Comparison of ENCODE assay signal across 12 mouse cellular contexts in the genomic region with DNA sequence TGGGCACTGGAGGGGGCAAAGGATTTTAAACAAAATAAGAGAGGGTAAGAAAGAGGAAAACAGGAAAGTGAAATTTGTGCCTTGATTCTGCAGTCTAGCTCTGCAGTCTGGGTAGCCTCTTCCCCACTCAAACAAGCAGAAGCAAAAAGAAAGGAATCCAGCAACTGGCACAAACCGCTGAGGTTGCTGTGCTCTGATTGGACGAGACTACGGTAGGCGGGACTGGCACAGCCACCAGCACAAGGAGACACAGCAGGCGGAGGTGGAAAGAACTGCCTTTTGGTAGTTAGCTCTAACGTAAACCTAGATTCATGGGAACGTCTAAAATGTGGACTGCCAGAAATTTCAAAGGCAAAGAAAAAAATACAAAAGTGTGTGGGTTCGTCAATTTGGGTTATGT. TPM values are rescaled to one million over a fixed set of nuclear protein-coding genes. Genes with fewer than 3 reads are reported as not detected.
DNase-seq lines count a peak whose midpoint lies in the region; ATAC-seq lines count a peak whose summit lies in the region.
"Had no signal": no experiment of that assay in that cellular context is flagged by ENCODE, and none has a peak within 500 bp of the region (broad histone marks: within the 10 kb centered on the region; RNA-seq: fewer than 3 reads in every experiment).

No protein-coding gene starts in this region.

- DNase-seq in kidney, postnatal 25 days, result no peak
- peak; percentile 79 to 82 for DNase-seq in cerebellum, postnatal 36 days
- DNase-seq in hindbrain, embryonic 11.5 days (ENCODE audit: low spot score), result peak; percentile 49
- no peak for DNase-seq in urinary bladder, adult 2 months (ENCODE audit: low spot score)
- DNase-seq in kidney, postnatal 14 days, result no peak
- no peak for DNase-seq in gastrocnemius, postnatal 14 days
- DNase-seq: heart, postnatal 36 days had no signal

- no peak overlapping the region for H3K4me3 ChIP-seq in kidney, embryonic 14.5 days (ENCODE audit: low read length)
- H3K4me3 ChIP-seq in hindbrain, embryonic 11.5 days (ENCODE audit: low read depth, low read length), result no peak overlapping the region
- no peak overlapping the region for H3K4me3 ChIP-seq in neural tube, embryonic 12.5 days

- intact Hi-C loops in gastrocnemius, postnatal 14 days (cut with DNase I; ENCODE audit: low total_unique reads), result no loop called here

- 0 out of 2 replicates have a peak, but pooled peaks have one; percentile 49 for ATAC-seq in kidney, embryonic 14.5 days (ENCODE audit: low FRiP score, low TSS enrichment)
- ATAC-seq in hindbrain, embryonic 11.5 days (ENCODE audit: low FRiP score), result peak; percentile 75
- peak; percentile 82; the same call in 1 of the 2 replicates for ATAC-seq in neural tube, embryonic 12.5 days (ENCODE audit: low FRiP score, low read depth)
- ATAC-seq: activated CD4-positive, CD25-positive, alpha-beta regulatory T cell, adult 4 months had no signal

- H3K27ac ChIP-seq in kidney, embryonic 14.5 days (ENCODE audit: low read depth, low read length), result no peak overlapping the region
- H3K27ac ChIP-seq in hindbrain, embryonic 11.5 days (ENCODE audit: low read depth, low read length), result no peak overlapping the region
- no peak overlapping the region for H3K27ac ChIP-seq in neural tube, embryonic 12.5 days

- peaks cover 84% of the 10 kb centered on the region for H3K27me3 ChIP-seq in kidney, embryonic 14.5 days (ENCODE audit: control insufficient read depth, insufficient read depth, low read length)
- H3K27me3 ChIP-seq in hindbrain, embryonic 11.5 days (ENCODE audit: control insufficient read depth, insufficient read depth, low read length), result peaks cover 57% of the 10 kb centered on the region
- peaks cover 72% of the 10 kb centered on the region for H3K27me3 ChIP-seq in neural tube, embryonic 12.5 days (replicated peaks)

- no peak overlapping the region for H3K4me2 ChIP-seq in kidney, embryonic 14.5 days (replicated peaks; ENCODE audit: low read depth, low read length)
- no peak overlapping the region for H3K4me2 ChIP-seq in hindbrain, embryonic 11.5 days (replicated peaks; ENCODE audit: low read depth, low read length)
- H3K4me2 ChIP-seq in neural tube, embryonic 12.5 days (replicated peaks), result no peak overlapping the region

- no peaks in the 10 kb centered on the region for H3K9me3 ChIP-seq in kidney, embryonic 14.5 days (ENCODE audit: control insufficient read depth, low read length)
- H3K9me3 ChIP-seq in hindbrain, embryonic 11.5 days (ENCODE audit: control insufficient read depth, low read length), result no peaks in the 10 kb centered on the region
- H3K9me3 ChIP-seq in neural tube, embryonic 12.5 days, result no peaks in the 10 kb centered on the region

- H3K4me1 ChIP-seq in kidney, embryonic 14.5 days (ENCODE audit: control insufficient read depth, insufficient read depth, low read length), result no peaks in the 10 kb centered on the region
- no peaks in the 10 kb centered on the region for H3K4me1 ChIP-seq in hindbrain, embryonic 11.5 days (replicated peaks; ENCODE audit: control insufficient read depth, insufficient read depth, low read length)
- peaks cover 5% of the 10 kb centered on the region; the same call in 1 of the 2 replicates for H3K4me1 ChIP-seq in neural tube, embryonic 12.5 days

- H3K36me3 ChIP-seq in kidney, embryonic 14.5 days (ENCODE audit: control insufficient read depth, insufficient read depth, low read length), result no peaks in the 10 kb centered on the region
- no peaks in the 10 kb centered on the region for H3K36me3 ChIP-seq in hindbrain, embryonic 11.5 days (ENCODE audit: control insufficient read depth, insufficient read depth, low read length)
- H3K36me3 ChIP-seq in neural tube, embryonic 12.5 days, result no peaks in the 10 kb centered on the region

- WGBS in kidney, embryonic 14.5 days, result 4% methylated on average over 8 of the region's 8 CpGs
- WGBS in hindbrain, embryonic 11.5 days, result 2% methylated on average over 8 of the region's 8 CpGs
- 3% methylated on average over 8 of the region's 8 CpGs for WGBS in neural tube, embryonic 12.5 days

- H3K9ac ChIP-seq in kidney, embryonic 14.5 days (ENCODE audit: low read depth, low read length), result no peak overlapping the region
- H3K9ac ChIP-seq in hindbrain, embryonic 11.5 days (ENCODE audit: low read depth, low read length), result no peak overlapping the region
- H3K9ac ChIP-seq in neural tube, embryonic 12.5 days, result no peak overlapping the region

RNA-seq across cellular contexts. Expression of a gene that starts 11.4 kb away (rescaled TPM):
- polyA plus RNA-seq in kidney, embryonic 14.5 days (2014; fragmentation: Nextera tagmentation; extraction: Ambion mirVana), result not detected in 2 replicates
- polyA plus RNA-seq in hindbrain, embryonic 11.5 days (2014; fragmentation: Nextera tagmentation; extraction: Ambion mirVana), result 2.0 and 3.3 TPM in 2 replicates
- 2.9 and 3.4 TPM in 2 replicates for polyA plus RNA-seq in neural tube, embryonic 12.5 days (2016; fragmentation: Nextera tagmentation; extraction: Ambion mirVana)
- polyA plus RNA-seq in urinary bladder, adult 2 months (2012; rRNA removed), result not detected in 2 replicates
- not detected for total RNA-seq in gastrocnemius, postnatal 14 days (2021)
- total RNA-seq: heart, postnatal 36 days had no signal
- polyA plus RNA-seq: activated CD4-positive, CD25-positive, alpha-beta regulatory T cell, adult 4 months; C2C12; lung, embryonic 16.5 days had no signal

Comparison
In these comparisons a context has a peak if more than half of its experiments do, and no peak if none do; other contexts are left out.
1. DNase-seq: peak in cerebellum, postnatal 36 days (2 of 2) and hindbrain, embryonic 11.5 days (single experiment); none in kidney, postnatal 25 days (0 of 2), urinary bladder, adult 2 months (single experiment), kidney, postnatal 14 days (single experiment) and gastrocnemius, postnatal 14 days (single experiment).
2. Peak in every context shown above with its lines, with median percentiles within 50 percentile points of each other: ATAC-seq.